Mouse (Mus musculus): ENCODE data around the gene Ube2l6. TPM values are rescaled to one million over a fixed set of nuclear protein-coding genes. Genes with fewer than 3 reads are reported as not detected.

Ube2l6 gene
- polyA plus RNA-seq, 1 experiment from 2014 or later: 18.6 TPM

DNA sequence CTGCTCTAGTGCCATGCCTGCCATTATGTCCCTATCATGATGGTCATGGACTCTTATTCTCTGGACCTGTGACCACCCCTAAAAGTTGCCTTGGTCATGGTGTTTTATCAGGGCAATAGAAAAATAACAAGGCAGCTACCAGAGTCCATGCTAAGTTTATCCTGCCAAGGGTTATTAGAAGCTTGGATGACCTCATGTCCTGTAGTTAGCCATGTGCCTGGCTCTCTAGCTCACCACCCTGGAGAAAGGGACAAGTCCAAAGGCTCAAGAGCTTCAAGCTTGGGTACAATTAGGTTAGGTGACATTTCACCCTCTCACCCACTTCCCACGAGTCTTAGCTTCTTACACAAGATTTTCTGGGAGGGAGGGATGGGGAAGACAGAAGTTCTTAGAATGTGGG is 35.8 kb upstream of the Ube2l6 start:
- DNase-seq (ENCODE audit: low spot score) (no peak), ATAC-seq (ENCODE audit: low FRiP score) (no peak)
- H3K4me2 ChIP-seq (replicated peaks): no peak overlapping the region
- no peaks in the 10 kb centered on the region for H3K27me3 ChIP-seq (ENCODE audit: control insufficient read depth, insufficient read depth, low read length)
- 56% methylated on average over 1 of the region's 1 CpGs for WGBS
- no peaks in the 10 kb centered on the region for H3K9me3 ChIP-seq (ENCODE audit: control insufficient read depth, low read length)
- H3K27ac ChIP-seq: no peak overlapping the region
- peaks cover 5% of the 10 kb centered on the region; the same call in 1 of the 2 replicates for H3K36me3 ChIP-seq (replicated peaks; ENCODE audit: control insufficient read depth, insufficient read depth)
- H3K9ac ChIP-seq: no peak overlapping the region
- H3K4me3 ChIP-seq (replicated peaks; ENCODE audit: low read length): no peak overlapping the region
- H3K4me1 ChIP-seq (replicated peaks; ENCODE audit: control insufficient read depth, insufficient read depth, low read length): no peaks in the 10 kb centered on the region

DNA sequence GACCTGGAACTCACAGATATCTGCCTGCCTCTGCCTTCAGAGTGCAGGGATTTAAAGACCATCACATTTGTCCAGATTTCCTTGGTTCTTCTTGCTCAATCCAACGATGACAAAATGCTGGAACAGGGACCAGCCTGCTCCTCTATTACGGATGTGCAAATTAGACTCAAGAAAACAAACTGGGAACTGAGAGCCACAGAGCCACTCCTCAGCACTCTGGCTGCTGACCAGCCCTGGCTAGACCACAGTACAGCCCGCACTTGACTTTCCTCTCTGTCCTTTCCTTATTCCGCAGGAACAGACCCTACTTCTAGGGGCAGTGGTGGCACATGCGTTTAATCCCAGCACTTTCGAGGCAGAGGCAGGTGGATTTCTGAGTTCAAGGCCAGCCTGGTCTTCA is 28.1 kb upstream of the Ube2l6 start:
- Histone ChIP-seq H3K4me1 (replicated peaks; ENCODE audit: control insufficient read depth, insufficient read depth, low read length) (peaks cover 8% of the 10 kb centered on the region), H3K4me2 (replicated peaks) (no peak overlapping the region), H3K4me3 (replicated peaks; ENCODE audit: low read length) (no peak overlapping the region), H3K9ac (no peak overlapping the region), H3K27me3 (ENCODE audit: control insufficient read depth, insufficient read depth, low read length) (no peaks in the 10 kb centered on the region), H3K27ac (no peak overlapping the region), H3K9me3 (ENCODE audit: control insufficient read depth, low read length) (no peaks in the 10 kb centered on the region), H3K36me3 (replicated peaks; ENCODE audit: control insufficient read depth, insufficient read depth) (peaks cover under 1% of the 10 kb centered on the region; the same call in 1 of the 2 replicates)
- DNase-seq (ENCODE audit: low spot score) (no peak), ATAC-seq (ENCODE audit: low FRiP score) (no peak)
- WGBS: 77% methylated on average over 6 of the region's 6 CpGs

- H3K27me3 ChIP-seq (ENCODE audit: control insufficient read depth, insufficient read depth, low read length): no peaks in the 10 kb centered on the region
- H3K4me2 ChIP-seq (replicated peaks): no peak overlapping the region
- no peak overlapping the region for H3K9ac ChIP-seq
- no peak for ATAC-seq (ENCODE audit: low FRiP score)
- peaks cover 8% of the 10 kb centered on the region for H3K4me1 ChIP-seq (replicated peaks; ENCODE audit: control insufficient read depth, insufficient read depth, low read length)
- H3K9me3 ChIP-seq (ENCODE audit: control insufficient read depth, low read length): no peaks in the 10 kb centered on the region
- H3K36me3 ChIP-seq (replicated peaks; ENCODE audit: control insufficient read depth, insufficient read depth): no peaks in the 10 kb centered on the region
- no peak overlapping the region for H3K27ac ChIP-seq
- DNase-seq (ENCODE audit: low spot score): no peak
- WGBS: 85% methylated on average over 4 of the region's 4 CpGs
- no peak overlapping the region for H3K4me3 ChIP-seq (replicated peaks; ENCODE audit: low read length)
Observed at GRCm38 (mm10) chr2:84772454-84772853, 26.2 kb upstream of the Ube2l6 start.

DNA sequence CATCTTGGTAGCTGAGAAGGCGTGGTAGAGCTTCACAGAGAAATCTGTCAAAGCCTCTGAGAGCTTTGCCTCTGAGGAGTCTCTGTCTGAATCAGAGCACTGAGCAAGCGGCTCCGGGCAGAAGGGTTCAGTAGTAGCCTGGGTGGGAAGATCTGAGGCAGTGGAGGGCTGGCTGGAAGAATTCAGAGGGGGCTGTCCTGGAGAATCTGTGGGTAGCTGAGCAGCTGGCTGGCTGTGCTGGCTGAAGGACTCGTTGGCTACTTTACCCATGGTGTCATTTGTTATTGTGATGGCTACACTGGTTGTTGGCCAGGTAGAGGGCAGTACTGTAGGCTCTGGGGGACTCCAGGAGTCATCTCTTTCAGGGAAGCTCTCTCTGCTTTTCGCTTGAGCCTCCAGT is 25.4 kb upstream of the Ube2l6 start:
- peaks cover 8% of the 10 kb centered on the region for H3K4me1 ChIP-seq (replicated peaks; ENCODE audit: control insufficient read depth, insufficient read depth, low read length)
- H3K27ac ChIP-seq: no peak overlapping the region
- H3K27me3 ChIP-seq (ENCODE audit: control insufficient read depth, insufficient read depth, low read length): no peaks in the 10 kb centered on the region
- DNase-seq (ENCODE audit: low spot score) (no peak), ATAC-seq (ENCODE audit: low FRiP score) (no peak)
- no peaks in the 10 kb centered on the region for H3K36me3 ChIP-seq (replicated peaks; ENCODE audit: control insufficient read depth, insufficient read depth)
- H3K4me2 ChIP-seq (replicated peaks): no peak overlapping the region
- H3K4me3 ChIP-seq (replicated peaks; ENCODE audit: low read length): no peak overlapping the region
- 88% methylated on average over 5 of the region's 5 CpGs for WGBS
- H3K9ac ChIP-seq: no peak overlapping the region
- no peaks in the 10 kb centered on the region for H3K9me3 ChIP-seq (ENCODE audit: control insufficient read depth, low read length)

- H3K9me3 ChIP-seq (ENCODE audit: control insufficient read depth, low read length): no peaks in the 10 kb centered on the region
- H3K27me3 ChIP-seq (ENCODE audit: control insufficient read depth, insufficient read depth, low read length): no peaks in the 10 kb centered on the region
- no peaks in the 10 kb centered on the region for H3K36me3 ChIP-seq (replicated peaks; ENCODE audit: control insufficient read depth, insufficient read depth)
- H3K27ac ChIP-seq: peak overlapping the region; percentile 65
- H3K4me2 ChIP-seq (replicated peaks): peak overlapping the region; percentile 66
- WGBS: under 1% methylated on average over 15 of the region's 15 CpGs
- peak overlapping the region; percentile 31 for H3K4me3 ChIP-seq (replicated peaks; ENCODE audit: low read length)
- ATAC-seq (ENCODE audit: low FRiP score): peak; percentile 87
- peaks cover 8% of the 10 kb centered on the region for H3K4me1 ChIP-seq (replicated peaks; ENCODE audit: control insufficient read depth, insufficient read depth, low read length)
- H3K9ac ChIP-seq: peak overlapping the region; percentile 57
- DNase-seq (ENCODE audit: low spot score): peak; percentile 38
Observed at GRCm38 (mm10) chr2:84774751-84775150, 23.9 kb upstream of the Ube2l6 start.

GRCm38 (mm10) chr2:84775241-84775640 is 23.4 kb upstream of the Ube2l6 start, which contains the start of gene Serping1:
TSS of gene Serping1 (minus strand) at chr2:84775444.
- no peaks in the 10 kb centered on the region for H3K9me3 ChIP-seq (ENCODE audit: control insufficient read depth, low read length)
- H3K4me2 ChIP-seq (replicated peaks): peak within 1 kb of the TSS; percentile 66
- H3K36me3 ChIP-seq (replicated peaks; ENCODE audit: control insufficient read depth, insufficient read depth): no peaks in the 10 kb centered on the region
- H3K9ac ChIP-seq: peak within 1 kb of the TSS; percentile 57
- peaks cover 8% of the 10 kb centered on the region for H3K4me1 ChIP-seq (replicated peaks; ENCODE audit: control insufficient read depth, insufficient read depth, low read length)
- peak within 1 kb of the TSS; percentile 65 for H3K27ac ChIP-seq
- peak within 1 kb of the TSS; percentile 31 for H3K4me3 ChIP-seq (replicated peaks; ENCODE audit: low read length)
- no peaks in the 10 kb centered on the region for H3K27me3 ChIP-seq (ENCODE audit: control insufficient read depth, insufficient read depth, low read length)
- 0 out of 2 replicates have a peak, but pooled peaks have one; percentile 31 for ATAC-seq (ENCODE audit: low FRiP score)
- DNase-seq (ENCODE audit: low spot score): no peak
- 55% methylated on average over 9 of the region's 9 CpGs for WGBS

DNA sequence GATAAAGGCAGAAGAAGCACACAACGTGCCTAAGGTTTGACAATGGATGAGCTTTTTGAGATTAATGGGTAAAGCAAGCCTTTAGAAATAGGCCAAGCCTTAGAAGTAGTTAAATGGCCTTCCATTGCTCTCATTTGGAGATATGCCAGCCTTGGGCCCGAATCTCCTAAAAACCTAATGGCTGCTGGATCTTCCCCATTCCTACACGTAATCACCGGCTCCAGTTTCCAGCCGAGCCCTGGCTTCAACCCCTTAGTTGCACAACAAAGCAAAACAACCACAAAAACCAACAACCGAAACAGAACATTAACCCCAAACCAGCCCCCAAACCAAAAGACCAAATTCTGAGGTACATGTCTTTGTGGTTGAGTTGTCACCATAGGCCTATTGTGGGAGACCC is 23.0 kb upstream of the Ube2l6 start:
- DNase-seq (ENCODE audit: low spot score): no peak
- H3K27me3 ChIP-seq (ENCODE audit: control insufficient read depth, insufficient read depth, low read length): no peaks in the 10 kb centered on the region

GRCm38 (mm10) chr2:84777706-84778105 is 20.9 kb upstream of the Ube2l6 start:
- Histone ChIP-seq H3K27me3 (ENCODE audit: control insufficient read depth, insufficient read depth, low read length) (no peaks in the 10 kb centered on the region), H3K27ac (no peak overlapping the region), H3K9ac (no peak overlapping the region), H3K4me1 (replicated peaks; ENCODE audit: control insufficient read depth, insufficient read depth, low read length) (peaks cover 8% of the 10 kb centered on the region), H3K4me3 (replicated peaks; ENCODE audit: low read length) (no peak overlapping the region), H3K36me3 (replicated peaks; ENCODE audit: control insufficient read depth, insufficient read depth) (no peaks in the 10 kb centered on the region), H3K4me2 (replicated peaks) (no peak overlapping the region), H3K9me3 (ENCODE audit: control insufficient read depth, low read length) (no peaks in the 10 kb centered on the region)
- DNase-seq (ENCODE audit: low spot score) (no peak), ATAC-seq (ENCODE audit: low FRiP score) (no peak)
- 49% methylated on average over 3 of the region's 3 CpGs for WGBS

More for the DNA sequence above, 23.0 kb upstream of the Ube2l6 start:
- H3K4me1 ChIP-seq (replicated peaks; ENCODE audit: control insufficient read depth, insufficient read depth, low read length): peaks cover 8% of the 10 kb centered on the region
- H3K27ac ChIP-seq: no peak overlapping the region
- no peaks in the 10 kb centered on the region for H3K9me3 ChIP-seq (ENCODE audit: control insufficient read depth, low read length)
- no peak overlapping the region for H3K4me3 ChIP-seq (replicated peaks; ENCODE audit: low read length)
- H3K9ac ChIP-seq: no peak overlapping the region
- no peak for ATAC-seq (ENCODE audit: low FRiP score)
- H3K4me2 ChIP-seq (replicated peaks): no peak overlapping the region
- 69% methylated on average over 6 of the region's 6 CpGs for WGBS
- H3K36me3 ChIP-seq (replicated peaks; ENCODE audit: control insufficient read depth, insufficient read depth): no peaks in the 10 kb centered on the region

DNA sequence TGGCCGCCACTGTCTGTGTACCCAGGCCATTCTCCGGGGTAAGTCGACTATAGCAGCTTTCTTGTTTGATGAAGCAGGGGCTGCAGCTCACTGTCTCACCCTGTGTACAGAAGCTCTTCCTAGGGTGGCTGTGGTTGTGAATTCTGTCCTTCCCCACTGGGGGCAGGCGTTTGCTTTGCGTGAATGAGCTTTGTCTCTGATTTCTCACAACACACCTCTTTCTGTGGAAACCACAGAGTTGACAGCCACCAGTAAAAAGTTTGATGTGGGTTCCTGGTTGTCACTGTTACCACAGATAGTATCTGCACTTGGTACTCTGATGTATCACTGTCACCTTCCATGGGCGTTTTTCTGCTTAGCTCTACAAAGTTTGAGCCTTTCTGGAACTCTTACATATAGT is 19.4 kb upstream of the Ube2l6 start:
- ATAC-seq (ENCODE audit: low FRiP score) (no peak), DNase-seq (ENCODE audit: low spot score) (no peak)
- H3K4me1 ChIP-seq (replicated peaks; ENCODE audit: control insufficient read depth, insufficient read depth, low read length): peaks cover 6% of the 10 kb centered on the region
- no peak overlapping the region for H3K27ac ChIP-seq
- no peak overlapping the region for H3K4me3 ChIP-seq (replicated peaks; ENCODE audit: low read length)
- no peaks in the 10 kb centered on the region for H3K27me3 ChIP-seq (ENCODE audit: control insufficient read depth, insufficient read depth, low read length)
- no peak overlapping the region for H3K9ac ChIP-seq
- H3K36me3 ChIP-seq (replicated peaks; ENCODE audit: control insufficient read depth, insufficient read depth): no peaks in the 10 kb centered on the region
- 61% methylated on average over 6 of the region's 6 CpGs for WGBS
- no peaks in the 10 kb centered on the region for H3K9me3 ChIP-seq (ENCODE audit: control insufficient read depth, low read length)
- H3K4me2 ChIP-seq (replicated peaks): no peak overlapping the region

DNA sequence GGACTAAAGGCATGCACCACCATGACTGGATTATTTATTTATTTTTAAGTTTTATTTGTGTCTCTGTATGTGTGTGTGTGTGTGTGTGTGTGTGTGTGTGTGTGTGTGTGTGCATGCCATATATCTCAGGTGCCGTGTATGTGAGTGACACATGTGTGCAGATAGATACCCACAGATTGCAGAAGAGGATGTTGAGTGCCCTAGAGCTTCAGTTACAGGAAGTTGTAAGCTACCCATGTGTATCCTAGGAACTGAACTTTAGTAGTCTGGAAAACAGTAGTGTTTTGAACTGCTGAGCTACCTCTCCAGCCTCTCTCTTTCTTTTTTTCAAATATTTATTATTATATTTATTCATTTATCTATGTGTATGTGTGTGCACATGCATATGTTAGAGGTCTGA is 15.3 kb upstream of the Ube2l6 start:
- no peaks in the 10 kb centered on the region for H3K36me3 ChIP-seq (replicated peaks; ENCODE audit: control insufficient read depth, insufficient read depth)
- H3K9me3 ChIP-seq (ENCODE audit: control insufficient read depth, low read length): no peaks in the 10 kb centered on the region
- H3K27ac ChIP-seq: no peak overlapping the region
- no peaks in the 10 kb centered on the region for H3K27me3 ChIP-seq (ENCODE audit: control insufficient read depth, insufficient read depth, low read length)
- no peak overlapping the region for H3K4me3 ChIP-seq (replicated peaks; ENCODE audit: low read length)
- H3K9ac ChIP-seq: no peak overlapping the region
- 90% methylated on average over 1 of the region's 1 CpGs for WGBS
- ATAC-seq (ENCODE audit: low FRiP score) (no peak), DNase-seq (ENCODE audit: low spot score) (no peak)
- no peak overlapping the region for H3K4me2 ChIP-seq (replicated peaks)
- H3K4me1 ChIP-seq (replicated peaks; ENCODE audit: control insufficient read depth, insufficient read depth, low read length): no peaks in the 10 kb centered on the region
